Mouse (Mus musculus) C2C12 (cell line): ENCODE data around the gene Coq5.

Experiments
- CTCF ChIP-seq: IDR thresholded peaks from one replicate; pipeline ENCODE4 v1.5.1; 2011; ENCODE audit not compliant: control insufficient read depth, insufficient read depth, insufficient read length
- MAX ChIP-seq: IDR thresholded peaks from one replicate; pipeline ENCODE4 v1.6.1; 2011; ENCODE audit warnings: mild to moderate bottlenecking, control low read depth
- USF1 ChIP-seq: IDR thresholded peaks from one replicate; pipeline ENCODE4 v1.6.1; 2011; ENCODE audit warnings: low read depth, mild to moderate bottlenecking, control low read depth, moderate library complexity

- TF ChIP-seq CTCF, result no peak
- no peak for TF ChIP-seq USF1
- no peak for TF ChIP-seq MAX
Measured at GRCm38 (mm10) chr5:115275998-115276397, 3.5 kb upstream of the Coq5 start.
